Mouse (Mus musculus): Measurements from ENCODE around the gene Rpp40.

Gene Rpp40

GRCm38 (mm10) chr13:35905879-35906481, at the start of gene Rpp40:
Gene Rpp40 (minus strand): TSS chr13:35906359.
- DNase-seq (ENCODE audit: low read depth): peak; percentile 98

- peak; percentile 88 for DNase-seq (ENCODE audit: low read depth)
Measured at GRCm38 (mm10) chr13:35949814-35950455, 43.8 kb upstream of the Rpp40 start.

- peak; percentile 83 for DNase-seq (ENCODE audit: low read depth)
Measured at GRCm38 (mm10) chr13:35947354-35948000, 41.3 kb upstream of the Rpp40 start.

GRCm38 (mm10) chr13:35946659-35947353, 40.6 kb upstream of the Rpp40 start:
- DNase-seq (ENCODE audit: low read depth): no peak

GRCm38 (mm10) chr13:35940934-35941333, 34.8 kb upstream of the Rpp40 start:
- no peak for DNase-seq (ENCODE audit: low read depth)

- DNase-seq (ENCODE audit: low read depth): no peak
Measured at GRCm38 (mm10) chr13:35939871-35940665, 33.9 kb upstream of the Rpp40 start.

GRCm38 (mm10) chr13:35937991-35938390, 31.8 kb upstream of the Rpp40 start:
- no peak for DNase-seq (ENCODE audit: low read depth)

- no peak for DNase-seq (ENCODE audit: low read depth)
Measured at GRCm38 (mm10) chr13:35911476-35911875, 5.3 kb upstream of the Rpp40 start.

- no peak for DNase-seq (ENCODE audit: low read depth)
Measured at GRCm38 (mm10) chr13:35905378-35905777, 781 bp downstream of the Rpp40 start.

GRCm38 (mm10) chr13:35892866-35893265, 13.3 kb downstream of the Rpp40 start:
- DNase-seq (ENCODE audit: low read depth): peak; percentile 76

- peak; percentile 94 for DNase-seq (ENCODE audit: low read depth)
Measured at GRCm38 (mm10) chr13:35886121-35886725, 19.9 kb downstream of the Rpp40 start.

GRCm38 (mm10) chr13:35880555-35881046, 25.6 kb downstream of the Rpp40 start:
- no peak for DNase-seq (ENCODE audit: low read depth)

GRCm38 (mm10) chr13:35879519-35879918, 26.6 kb downstream of the Rpp40 start:
- no peak for DNase-seq (ENCODE audit: low read depth)

GRCm38 (mm10) chr13:35879068-35879467, 27.1 kb downstream of the Rpp40 start:
- no peak for DNase-seq (ENCODE audit: low read depth)

GRCm38 (mm10) chr13:35878282-35878681, 27.9 kb downstream of the Rpp40 start:
- DNase-seq (ENCODE audit: low read depth): no peak

- no peak for DNase-seq (ENCODE audit: low read depth)
Measured at GRCm38 (mm10) chr13:35875396-35875795, 30.8 kb downstream of the Rpp40 start.

- peak; percentile 89 for DNase-seq (ENCODE audit: low read depth)
Measured at GRCm38 (mm10) chr13:35871107-35871506, 35.1 kb downstream of the Rpp40 start.

GRCm38 (mm10) chr13:35870659-35871058, 35.5 kb downstream of the Rpp40 start:
- DNase-seq (ENCODE audit: low read depth): no peak

GRCm38 (mm10) chr13:35860916-35861315, 45.2 kb downstream of the Rpp40 start:
- DNase-seq (ENCODE audit: low read depth): peak; percentile 56

- DNase-seq (ENCODE audit: low read depth): no peak
Measured at GRCm38 (mm10) chr13:35857486-35857885, 48.7 kb downstream of the Rpp40 start.

GRCm38 (mm10) chr13:35852851-35853575, 53.1 kb downstream of the Rpp40 start:
- no peak for DNase-seq (ENCODE audit: low read depth)
